Mouse (Mus musculus): ENCODE measurements around the gene Capn10.

- TF ChIP-seq POLR2A (IDR thresholded peaks at IDR 0.05; ENCODE audit: low read depth, low read length) (no peak), MEF2A (IDR thresholded peaks at IDR 0.05; ENCODE audit: borderline replicate concordance, low read depth, low read length) (no peak), JUN (IDR thresholded peaks at IDR 0.05; ENCODE audit: insufficient read depth, low read depth, low read length) (no peak), MAX (IDR thresholded peaks at IDR 0.05; ENCODE audit: low read length) (no peak), E2F4 (IDR thresholded peaks at IDR 0.05; ENCODE audit: insufficient replicate concordance, low read depth, low read length) (no peak), ZKSCAN1 (IDR thresholded peaks at IDR 0.05; ENCODE audit: borderline replicate concordance, low read depth, low read length) (no peak), CTCF (conservative IDR thresholded peaks at IDR 0.05 in 1 of 2, IDR thresholded peaks at IDR 0.05 in 1 of 2; ENCODE audit: low read depth in 2 of 2, low read length in 2 of 2) (no peak), EP300 (IDR thresholded peaks at IDR 0.05; ENCODE audit: low read length) (no peak), NELFE (IDR thresholded peaks at IDR 0.05; ENCODE audit: low read depth, low read length) (no peak), POLR2AphosphoS2 (IDR thresholded peaks at IDR 0.05; ENCODE audit: low read depth, low read length) (no peak), HCFC1 (IDR thresholded peaks at IDR 0.05; ENCODE audit: low read depth, low read length) (no peak)
Measured at GRCm38 (mm10) chr1:92902786-92903185, 31.4 kb upstream of the Capn10 start, which contains the start of gene Ankmy1.

Measured in CH12.LX (cell line).